In genomic region chr10:53598821-53599220, GRCm38 (mm10) we compare ENCODE assay signal across 8 mouse cellular contexts. TPM values are rescaled to one million over a fixed set of nuclear protein-coding genes. Genes with fewer than 3 reads are reported as not detected.
DNase-seq lines count a peak whose midpoint lies in the region; ATAC-seq lines count a peak whose summit lies in the region.

No protein-coding gene starts in this region.

- intact Hi-C loops in left cerebral cortex, postnatal 14 days (cut with DNase I) = loop anchor here (10.0 kb wide), 1 partner anchor 254 kb away; no protein-coding TSS in a partner anchor

- H3K9me3 ChIP-seq in neural tube, embryonic 11.5 days (ENCODE audit: control insufficient read depth, low read length) = no peaks in the 10 kb centered on the region
- H3K9me3 ChIP-seq in embryonic facial prominence, embryonic 14.5 days (ENCODE audit: control insufficient read depth, low read length) = no peaks in the 10 kb centered on the region
- no peaks in the 10 kb centered on the region for H3K9me3 ChIP-seq in midbrain, embryonic 12.5 days

- H3K4me1 ChIP-seq in neural tube, embryonic 11.5 days (ENCODE audit: control insufficient read depth, insufficient read depth, low read length) = peaks cover 11% of the 10 kb centered on the region
- peaks cover 26% of the 10 kb centered on the region for H3K4me1 ChIP-seq in embryonic facial prominence, embryonic 14.5 days (ENCODE audit: control insufficient read depth, insufficient read depth, low read length)
- H3K4me1 ChIP-seq in midbrain, embryonic 12.5 days = peaks cover 30% of the 10 kb centered on the region

- H3K36me3 ChIP-seq in neural tube, embryonic 11.5 days (ENCODE audit: control insufficient read depth, insufficient read depth, low read length) = 0 out of 2 replicates have a peak, but pooled peaks cover 2% of the 10 kb centered on the region
- peaks cover 29% of the 10 kb centered on the region for H3K36me3 ChIP-seq in embryonic facial prominence, embryonic 14.5 days (ENCODE audit: control insufficient read depth, insufficient read depth, low read length)
- H3K36me3 ChIP-seq in midbrain, embryonic 12.5 days = peaks cover 20% of the 10 kb centered on the region

- H3K4me3 ChIP-seq in neural tube, embryonic 11.5 days (ENCODE audit: low read depth, low read length) = peak overlapping the region; percentile 23
- peak overlapping the region; percentile 95; the same call in 1 of the 2 replicates for H3K4me3 ChIP-seq in embryonic facial prominence, embryonic 14.5 days (ENCODE audit: low read depth, low read length)
- peak overlapping the region; percentile 29 for H3K4me3 ChIP-seq in midbrain, embryonic 12.5 days

- no peak overlapping the region for H3K27ac ChIP-seq in neural tube, embryonic 11.5 days (ENCODE audit: low read depth, low read length)
- H3K27ac ChIP-seq in embryonic facial prominence, embryonic 14.5 days (replicated peaks; ENCODE audit: low read depth, low read length) = no peak overlapping the region
- no peak overlapping the region for H3K27ac ChIP-seq in midbrain, embryonic 12.5 days (replicated peaks)

- H3K4me2 ChIP-seq in neural tube, embryonic 11.5 days (ENCODE audit: low read depth) = peak overlapping the region; percentile 37
- H3K4me2 ChIP-seq in embryonic facial prominence, embryonic 14.5 days (ENCODE audit: low read depth, low read length) = peak overlapping the region; percentile 74
- H3K4me2 ChIP-seq in midbrain, embryonic 12.5 days (replicated peaks) = peak overlapping the region; percentile 48

- ATAC-seq in neural tube, embryonic 11.5 days (ENCODE audit: insufficient read depth, low FRiP score, low TSS enrichment) = no peak
- no peak for ATAC-seq in embryonic facial prominence, embryonic 14.5 days (ENCODE audit: low read depth)
- no peak for ATAC-seq in midbrain, embryonic 12.5 days (ENCODE audit: low FRiP score, low read depth)
- no peak for ATAC-seq in monocyte, adult 5-6 weeks (replicated peaks; ENCODE audit: insufficient number of reproducible peaks, low FRiP score, low TSS enrichment, poor library complexity, severe bottlenecking)

- no peaks in the 10 kb centered on the region for H3K27me3 ChIP-seq in neural tube, embryonic 11.5 days (ENCODE audit: control insufficient read depth, insufficient read depth, low read length)
- no peaks in the 10 kb centered on the region for H3K27me3 ChIP-seq in embryonic facial prominence, embryonic 14.5 days (replicated peaks; ENCODE audit: control insufficient read depth, insufficient read depth, low read length)
- H3K27me3 ChIP-seq in midbrain, embryonic 12.5 days = no peaks in the 10 kb centered on the region

- 59% methylated on average over 5 of the region's 5 CpGs for WGBS in neural tube, embryonic 11.5 days
- WGBS in embryonic facial prominence, embryonic 14.5 days = 56% methylated on average over 5 of the region's 5 CpGs
- 55% methylated on average over 5 of the region's 5 CpGs for WGBS in midbrain, embryonic 12.5 days

- H3K9ac ChIP-seq in neural tube, embryonic 11.5 days (ENCODE audit: low read length) = no peak overlapping the region
- H3K9ac ChIP-seq in embryonic facial prominence, embryonic 14.5 days (ENCODE audit: low read depth, low read length) = no peak overlapping the region
- 0 out of 2 replicates have a peak overlapping the region, but pooled peaks have one; percentile 28 for H3K9ac ChIP-seq in midbrain, embryonic 12.5 days (replicated peaks)

- no peak for DNase-seq in neural tube, embryonic 11.5 days (ENCODE audit: low spot score)
- DNase-seq in neural tube, embryonic 10.5 days (ENCODE audit: extremely low spot score, low spot score) = no peak
- peak; percentile 26 for DNase-seq in embryonic facial prominence, embryonic 14.5 days (ENCODE audit: low spot score)
- peak; percentile 53 for DNase-seq in kidney, adult 9 months
- DNase-seq in left cerebral cortex, postnatal 14 days (ENCODE audit: low spot score in 2 of 2) = no peak
- no peak for DNase-seq in frontal cortex, postnatal 36 days (ENCODE audit: low spot score in 2 of 2)

RNA-seq across cellular contexts. Expression of gene Asf1a, which starts 2.3 kb away (rescaled TPM):
- 157 and 168 TPM in 2 replicates for polyA plus RNA-seq in neural tube, embryonic 11.5 days (2014; fragmentation: Nextera tagmentation; extraction: Ambion mirVana)
- polyA plus RNA-seq in embryonic facial prominence, embryonic 14.5 days (2014; fragmentation: Nextera tagmentation; extraction: Ambion mirVana) = 94.9 and 102 TPM in 2 replicates
- polyA plus RNA-seq in midbrain, embryonic 12.5 days (2016; fragmentation: Nextera tagmentation; extraction: Ambion mirVana) = 164 and 166 TPM in 2 replicates
- 10 to 100 TPM; 19.6 to 21.4 TPM for total RNA-seq in left cerebral cortex, postnatal 14 days (2021)
- total RNA-seq in monocyte, adult 5-6 weeks (2017) = 20.2 to 27.3 TPM (median 24.3 TPM) in 3 replicates

RNA-seq across cellular contexts. Expression of gene Mcm9, which starts 31.4 kb away (rescaled TPM):
- polyA plus RNA-seq in neural tube, embryonic 11.5 days (2014; fragmentation: Nextera tagmentation; extraction: Ambion mirVana) = 16.0 and 17.3 TPM in 2 replicates
- 9.6 and 12.7 TPM in 2 replicates for polyA plus RNA-seq in embryonic facial prominence, embryonic 14.5 days (2014; fragmentation: Nextera tagmentation; extraction: Ambion mirVana)
- 15.6 and 17.1 TPM in 2 replicates for polyA plus RNA-seq in midbrain, embryonic 12.5 days (2016; fragmentation: Nextera tagmentation; extraction: Ambion mirVana)
- total RNA-seq in left cerebral cortex, postnatal 14 days (2021) = 1 to 10 TPM; 6.1 to 8.0 TPM
- total RNA-seq in monocyte, adult 5-6 weeks (2017) = 21.5 to 39.5 TPM (median 37.9 TPM) in 3 replicates

Comparison
In these comparisons a context has a peak if more than half of its experiments do, and no peak if none do; other contexts are left out.
1. DNase-seq: peak in embryonic facial prominence, embryonic 14.5 days (single experiment) and kidney, adult 9 months (single experiment); none in neural tube, embryonic 11.5 days (single experiment), neural tube, embryonic 10.5 days (single experiment), left cerebral cortex, postnatal 14 days (0 of 2) and frontal cortex, postnatal 36 days (0 of 2).
2. H3K4me3 ChIP-seq: peak in every context shown above with its lines; median percentile 95 in embryonic facial prominence, embryonic 14.5 days; 29 in midbrain, embryonic 12.5 days; 23 in neural tube, embryonic 11.5 days.
3. Peak in every context shown above with its lines, with median percentiles within 50 percentile points of each other: H3K4me2 ChIP-seq.